Mouse (Mus musculus): ENCODE data around the gene Gltpd2.
"Not testable (repeated sequence)": the region's sequence is repeated elsewhere in the genome, so short reads cannot be mapped to it uniquely, and the experiment has no call there.

The Gltpd2 gene

GRCm38 (mm10) chr11:70518923-70519322, at the start of gene Gltpd2:
Gltpd2 (plus strand) TSS chr11:70519196.
- no peak for DNase-seq

DNA sequence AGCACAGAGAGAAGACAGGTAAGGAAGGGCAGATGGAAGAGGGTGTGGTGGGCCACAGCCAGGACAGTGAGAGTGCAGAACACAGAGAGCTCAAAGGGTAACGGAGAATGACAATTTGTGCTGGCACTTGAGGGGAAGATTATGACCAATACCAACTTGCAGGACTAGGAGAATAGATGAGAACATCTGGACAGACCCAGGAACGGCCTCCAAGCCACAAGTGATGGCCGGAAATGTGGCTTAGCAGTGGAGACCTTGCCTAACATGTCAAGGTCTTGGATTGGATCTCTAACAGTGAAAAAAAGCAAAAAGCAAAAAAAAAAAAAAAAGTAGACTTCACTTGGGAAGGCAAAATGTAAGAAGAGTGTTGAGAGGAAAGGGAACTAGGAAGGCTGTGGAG, 49.2 kb upstream of the Gltpd2 start:
- no peak for DNase-seq

- DNase-seq, result no peak
Observed at GRCm38 (mm10) chr11:70472716-70473115, 46.3 kb upstream of the Gltpd2 start.

GRCm38 (mm10) chr11:70473291-70473690, 45.7 kb upstream of the Gltpd2 start:
- not testable (repeated sequence) for DNase-seq

DNA sequence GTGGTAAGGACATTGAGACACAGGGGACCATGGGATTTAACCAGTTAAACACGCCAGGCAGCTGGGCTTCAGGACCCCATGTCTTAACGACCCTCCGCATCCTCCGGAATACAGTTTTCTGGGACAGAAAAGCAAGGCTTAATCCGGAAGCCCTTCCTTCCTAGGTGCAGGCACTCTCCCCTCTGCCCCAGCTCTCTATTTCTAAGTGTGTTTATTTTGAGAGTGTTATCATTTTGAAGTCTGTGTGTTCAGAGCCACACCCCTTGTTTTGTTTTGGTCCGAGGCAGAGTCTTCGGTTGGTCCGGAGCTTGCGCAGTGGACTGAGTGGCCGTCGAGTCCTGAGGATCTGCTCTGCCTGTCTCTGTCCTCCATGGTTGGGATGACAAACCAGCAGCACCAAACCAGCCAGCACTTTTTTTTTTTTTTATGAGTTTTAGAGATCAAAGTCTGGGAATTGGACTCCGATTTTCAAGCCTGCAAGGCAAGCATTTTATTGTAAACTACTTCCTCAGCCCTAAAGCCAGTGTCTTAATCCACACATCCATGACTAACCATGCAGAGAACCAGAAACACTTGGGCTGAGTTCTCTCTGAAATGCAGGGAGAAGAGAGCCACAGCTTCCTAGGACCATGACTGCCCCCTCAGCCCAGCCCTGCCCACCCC, 44.0 kb upstream of the Gltpd2 start:
- DNase-seq, result no peak

GRCm38 (mm10) chr11:70485498-70485897, 33.5 kb upstream of the Gltpd2 start:
- DNase-seq, result no peak

GRCm38 (mm10) chr11:70487816-70488215, 31.2 kb upstream of the Gltpd2 start:
- DNase-seq, result no peak

- DNase-seq, result no peak
Observed at GRCm38 (mm10) chr11:70489138-70489537, 29.9 kb upstream of the Gltpd2 start.

- no peak for DNase-seq
Observed at GRCm38 (mm10) chr11:70489684-70490083, 29.3 kb upstream of the Gltpd2 start.

DNA sequence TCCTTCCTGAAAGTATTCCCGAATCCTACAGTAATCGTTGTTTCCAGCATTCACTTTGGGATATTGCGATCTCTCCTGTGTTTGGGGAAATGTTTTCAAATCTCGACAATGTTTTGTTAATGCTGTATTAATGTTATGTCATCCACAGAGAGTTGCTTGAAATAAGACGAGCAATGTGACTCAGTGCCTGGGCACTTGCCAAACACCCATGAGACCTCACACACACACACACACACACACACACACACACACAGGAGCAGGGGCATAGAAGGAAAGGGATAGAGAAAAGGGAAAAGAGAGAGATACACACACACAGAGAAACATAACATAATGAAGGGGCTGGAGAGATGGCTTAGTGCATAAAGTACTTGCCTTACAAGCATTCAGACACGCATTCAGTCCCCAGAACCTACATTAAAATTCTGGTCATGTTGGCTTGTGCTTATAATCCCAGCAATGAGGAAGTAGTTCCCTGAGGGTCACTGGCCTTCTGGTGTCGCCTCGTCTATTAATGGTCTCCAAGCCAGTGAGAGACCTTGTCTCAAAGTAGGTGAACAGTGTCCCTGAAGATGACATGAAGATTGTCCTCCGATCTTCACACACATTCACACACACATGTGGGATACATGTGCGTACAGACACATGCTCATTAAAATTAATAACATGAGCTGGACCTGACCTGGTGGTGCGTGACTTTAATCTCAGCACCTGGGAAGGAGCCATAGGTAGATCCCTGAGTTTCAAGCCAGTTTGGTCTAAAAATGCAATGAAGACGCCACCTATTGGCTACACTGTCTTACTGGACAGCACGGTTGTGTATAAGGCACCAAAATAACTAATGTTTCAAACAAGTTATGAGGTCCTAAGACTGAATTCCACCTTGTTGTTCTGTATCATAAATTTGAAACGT, 19.2 kb upstream of the Gltpd2 start:
- peak; percentile 14 for DNase-seq

DNA sequence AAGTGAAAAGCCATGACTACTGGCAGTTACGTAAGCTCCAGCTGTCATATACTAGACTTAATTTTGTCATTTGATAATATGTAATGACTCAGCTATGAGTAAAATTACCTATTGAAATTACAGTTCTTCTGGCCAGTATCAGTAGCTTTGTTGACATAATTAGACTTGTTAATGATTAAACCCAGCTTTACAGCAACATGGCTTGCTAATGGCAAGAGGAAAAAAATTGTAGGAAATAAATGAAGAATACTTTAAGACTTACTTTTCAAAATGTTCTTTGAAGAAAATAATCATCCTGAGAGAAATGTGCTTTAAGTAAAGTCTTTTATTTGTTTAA, 18.6 kb upstream of the Gltpd2 start:
- no peak for DNase-seq

DNA sequence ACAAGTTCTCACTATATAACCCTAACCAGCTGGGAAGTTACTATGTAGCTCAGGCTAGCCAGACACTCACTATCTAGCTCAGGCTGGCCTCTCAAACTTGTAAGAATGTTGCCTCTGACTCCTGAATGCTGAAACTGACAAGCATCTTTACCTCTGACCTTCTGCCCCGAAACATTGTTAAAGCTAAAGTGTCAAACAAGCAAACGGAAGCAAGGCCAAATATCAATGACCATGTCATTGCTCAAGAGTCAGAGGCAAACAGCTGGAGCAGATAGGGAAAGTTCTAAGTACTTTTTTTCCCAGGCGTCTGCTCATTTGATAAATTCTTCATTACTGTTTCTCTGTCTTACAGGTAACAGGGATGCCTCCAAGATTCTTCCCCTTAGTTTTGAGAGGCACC, 17.0 kb upstream of the Gltpd2 start:
- no peak for DNase-seq

DNA sequence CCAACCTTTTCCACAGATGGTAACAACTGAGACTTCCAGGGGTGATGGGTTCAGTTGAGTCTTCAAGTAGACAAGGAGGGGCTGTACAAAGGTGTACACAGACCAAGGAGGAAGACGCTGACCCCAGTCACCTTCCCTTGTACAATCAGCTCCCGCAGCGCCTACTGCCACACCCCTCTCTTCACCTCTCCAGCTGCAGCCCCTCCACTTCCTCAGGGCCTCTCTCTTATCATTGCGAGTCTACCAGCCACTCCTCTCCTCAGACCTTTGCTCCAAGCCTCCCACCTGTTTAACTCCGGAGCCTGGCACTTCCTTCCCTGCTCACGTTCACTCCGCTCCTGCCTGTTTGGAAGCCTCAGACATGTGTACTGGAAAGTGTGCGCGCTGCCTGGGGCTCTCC, 14.0 kb upstream of the Gltpd2 start, which contains the start of gene Tm4sf5:
Gene Tm4sf5 (plus strand): TSS at position 275 of the 400 bp plus-strand sequence.
- DNase-seq, result no peak

GRCm38 (mm10) chr11:70506385-70506784, 12.6 kb upstream of the Gltpd2 start:
- peak; percentile 22 for DNase-seq

DNA sequence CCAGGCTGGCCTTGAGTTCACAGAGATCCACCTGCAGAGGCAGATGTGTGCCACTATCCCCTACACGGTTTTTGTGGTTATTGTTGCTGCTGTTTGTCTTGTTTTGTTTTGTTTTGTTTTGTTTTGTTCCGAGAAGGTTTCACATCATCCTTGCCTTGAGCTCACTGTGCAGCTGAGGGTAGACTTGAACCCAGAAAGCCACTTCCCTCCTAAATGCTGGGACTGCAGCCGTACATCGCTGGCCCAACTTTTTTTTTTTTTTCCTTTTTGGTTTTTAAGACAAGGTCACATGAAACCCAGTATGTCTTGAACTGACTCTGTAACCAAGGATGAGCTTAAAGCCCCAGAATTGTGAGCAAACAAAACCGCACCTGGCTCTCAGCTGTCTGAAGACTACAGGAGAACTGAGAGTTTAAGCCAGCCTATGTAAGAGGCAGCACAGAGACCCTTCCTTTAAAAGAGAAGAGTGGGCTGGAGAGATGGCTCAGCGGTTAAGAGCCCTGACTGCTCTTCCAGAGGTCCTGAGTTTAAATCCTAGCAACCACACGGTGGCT, 12.0 kb upstream of the Gltpd2 start:
- no peak for DNase-seq

- peak; percentile 61 for DNase-seq
Observed at GRCm38 (mm10) chr11:70509753-70510564, 9.0 kb upstream of the Gltpd2 start.

DNA sequence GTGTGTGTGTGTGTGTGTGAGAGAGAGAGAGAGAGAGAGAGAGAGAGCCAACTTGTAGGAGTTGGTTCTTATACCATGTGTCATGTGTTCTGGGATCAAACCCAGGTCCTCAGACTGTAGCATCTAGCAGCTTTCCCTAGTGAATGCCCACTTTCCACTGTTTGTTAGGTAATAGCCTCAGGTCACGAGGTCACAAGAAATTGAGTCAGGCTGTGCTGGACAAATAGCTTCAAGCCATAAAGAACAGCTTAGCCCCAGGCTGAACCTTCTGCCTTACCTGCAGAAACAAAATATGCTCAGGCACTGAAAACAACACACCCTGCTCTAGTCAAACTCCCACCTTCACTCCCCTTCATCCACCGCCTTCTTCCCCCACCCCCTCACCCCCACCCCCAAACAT, 7.8 kb upstream of the Gltpd2 start:
- DNase-seq, result no peak

GRCm38 (mm10) chr11:70511825-70512224, 7.2 kb upstream of the Gltpd2 start:
- DNase-seq, result no peak

GRCm38 (mm10) chr11:70512709-70513342, 6.2 kb upstream of the Gltpd2 start:
- no peak for DNase-seq

GRCm38 (mm10) chr11:70513520-70513919, 5.5 kb upstream of the Gltpd2 start:
- no peak for DNase-seq

DNA sequence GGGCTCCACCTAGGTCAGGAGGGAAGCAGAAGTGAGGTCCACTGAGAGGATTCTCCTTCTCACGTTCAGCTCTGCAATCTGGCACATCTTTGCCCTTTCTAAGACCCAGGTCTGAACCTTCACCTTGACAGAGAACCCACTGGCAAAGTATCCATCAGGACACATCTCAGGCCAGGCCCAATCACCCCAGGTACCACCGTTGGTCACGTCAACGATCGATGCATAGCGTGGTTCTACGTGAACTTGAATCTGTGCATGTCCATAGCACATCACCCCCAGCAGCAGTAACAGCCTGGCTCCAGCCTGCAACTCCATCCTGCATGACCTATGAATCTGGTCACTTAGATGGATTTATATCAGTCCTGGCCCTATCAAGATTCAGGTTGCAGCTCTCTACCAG, 4.7 kb upstream of the Gltpd2 start, which contains the start of gene Vmo1:
Gene Vmo1 (minus strand): TSS at position 329 of the 400 bp plus-strand sequence.
- no peak for DNase-seq

GRCm38 (mm10) chr11:70516352-70516751, 2.6 kb upstream of the Gltpd2 start:
- peak; percentile 65 for DNase-seq

All from cerebellum, adult 9-10 months (tissue).